ENCODE assay signal across 11 mouse cellular contexts in the genomic region with DNA sequence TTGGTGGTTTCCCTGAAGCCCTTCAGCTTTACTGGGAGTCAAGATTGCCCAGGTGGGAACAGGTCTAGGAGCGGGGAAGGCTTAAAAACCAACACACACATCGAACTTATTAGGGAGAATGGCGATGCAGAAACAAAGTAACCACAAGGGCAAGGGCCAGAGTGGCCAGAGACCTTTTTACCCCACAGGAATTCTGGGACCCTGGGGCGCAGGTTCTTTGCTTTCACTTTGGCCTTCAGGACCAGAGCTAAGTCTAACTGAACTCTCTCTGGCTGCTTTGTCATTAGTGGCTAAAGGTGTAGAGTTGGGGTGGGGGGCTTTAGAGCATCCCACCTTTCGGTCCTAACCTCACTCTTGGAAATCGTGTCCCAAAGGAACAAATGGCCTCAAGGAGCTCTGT. TPM values are rescaled to one million over a fixed set of nuclear protein-coding genes. Genes with fewer than 3 reads are reported as not detected.
DNase-seq lines count a peak whose midpoint lies in the region; ATAC-seq and TF ChIP-seq lines count a peak whose summit lies in the region.
"Had no signal": no experiment of that assay in that cellular context is flagged by ENCODE, and none has a peak within 500 bp of the region (broad histone marks: within the 10 kb centered on the region; RNA-seq: fewer than 3 reads in every experiment).

No protein-coding gene starts in this region.

- H3K9me3 ChIP-seq in lung, embryonic 15.5 days: no peaks in the 10 kb centered on the region
- no peaks in the 10 kb centered on the region for H3K9me3 ChIP-seq in forebrain, embryonic 12.5 days
- H3K9me3 ChIP-seq in intestine, embryonic 16.5 days (ENCODE audit: control insufficient read depth, low read length): no peaks in the 10 kb centered on the region

- H3K27me3 ChIP-seq in lung, embryonic 15.5 days: peaks cover 98% of the 10 kb centered on the region
- peaks cover 88% of the 10 kb centered on the region for H3K27me3 ChIP-seq in forebrain, embryonic 12.5 days
- H3K27me3 ChIP-seq in intestine, embryonic 16.5 days (replicated peaks; ENCODE audit: control insufficient read depth, insufficient read depth, low read length): peaks cover 89% of the 10 kb centered on the region

- TF ChIP-seq POLR2A in olfactory bulb, adult 2 months (IDR thresholded peaks at IDR 0.05; ENCODE audit: insufficient read depth, low read depth, low read length): no peak
- TF ChIP-seq POLR2A in lung, adult 2 months (IDR thresholded peaks at IDR 0.05; ENCODE audit: borderline replicate concordance, extremely low read depth, low read depth, low read length): no peak

- no peak for DNase-seq in lung, postnatal 36 days
- no peak for DNase-seq in B cell, adult 2 months
- no peak for DNase-seq in lung, adult 2 months
- DNase-seq: gastrocnemius, postnatal 10 days; thymus, postnatal 36 days had no signal

- H3K36me3 ChIP-seq in lung, embryonic 15.5 days: no peaks in the 10 kb centered on the region
- peaks cover 52% of the 10 kb centered on the region for H3K36me3 ChIP-seq in forebrain, embryonic 12.5 days (replicated peaks)
- H3K36me3 ChIP-seq in intestine, embryonic 16.5 days (ENCODE audit: control insufficient read depth, insufficient read depth, low read length): no peaks in the 10 kb centered on the region

- no peak for ATAC-seq in lung, embryonic 15.5 days (ENCODE audit: borderline replicate concordance, extremely low read depth, low FRiP score, low TSS enrichment)
- no peak for ATAC-seq in forebrain, embryonic 12.5 days (ENCODE audit: low FRiP score)
- no peak for ATAC-seq in intestine, embryonic 16.5 days
- no peak for ATAC-seq in megakaryocyte progenitor cell, adult 5-6 weeks (replicated peaks; ENCODE audit: poor library complexity)

- peak overlapping the region; percentile 48; the same call in 1 of the 2 replicates for H3K4me2 ChIP-seq in lung, embryonic 15.5 days
- peak overlapping the region; percentile 88 for H3K4me2 ChIP-seq in forebrain, embryonic 12.5 days
- H3K4me2 ChIP-seq in intestine, embryonic 16.5 days (ENCODE audit: low read depth, low read length): no peak overlapping the region

- no peak overlapping the region for H3K27ac ChIP-seq in lung, embryonic 15.5 days
- peak overlapping the region; percentile 99 for H3K27ac ChIP-seq in forebrain, embryonic 12.5 days
- H3K27ac ChIP-seq in intestine, embryonic 16.5 days (ENCODE audit: low read length): no peak overlapping the region
- H3K27ac ChIP-seq in olfactory bulb, adult 2 months (ENCODE audit: insufficient read depth, low read depth, low read length): peak overlapping the region; percentile 94

- peak overlapping the region; percentile 32; the same call in 1 of the 2 replicates for H3K4me3 ChIP-seq in lung, embryonic 15.5 days
- H3K4me3 ChIP-seq in forebrain, embryonic 12.5 days (replicated peaks): peak overlapping the region; percentile 83
- H3K4me3 ChIP-seq in intestine, embryonic 16.5 days (ENCODE audit: low read length): peak overlapping the region; percentile 33
- H3K4me3 ChIP-seq in olfactory bulb, adult 2 months (ENCODE audit: insufficient read depth, low read depth, low read length): peak overlapping the region; percentile 75
- no peak overlapping the region for H3K4me3 ChIP-seq in lung, adult 2 months (replicated peaks; ENCODE audit: extremely low read depth, low read depth, low read length)
- H3K4me3 ChIP-seq: myocyte had no signal

- peaks cover 12% of the 10 kb centered on the region for H3K4me1 ChIP-seq in lung, embryonic 15.5 days
- H3K4me1 ChIP-seq in forebrain, embryonic 12.5 days: peaks cover 85% of the 10 kb centered on the region
- peaks cover 15% of the 10 kb centered on the region for H3K4me1 ChIP-seq in intestine, embryonic 16.5 days (ENCODE audit: control insufficient read depth, insufficient read depth, low read length)
- H3K4me1 ChIP-seq in olfactory bulb, adult 2 months (ENCODE audit: control insufficient read depth, insufficient read depth, low read length): peaks cover 31% of the 10 kb centered on the region
- peaks cover 8% of the 10 kb centered on the region for H3K4me1 ChIP-seq in lung, adult 2 months (ENCODE audit: control insufficient read depth, insufficient read depth, low read length)

- no peak for TF ChIP-seq CTCF in olfactory bulb, adult 2 months (IDR thresholded peaks at IDR 0.05; ENCODE audit: insufficient read depth, low read depth, low read length)
- no peak for TF ChIP-seq CTCF in lung, adult 2 months (IDR thresholded peaks at IDR 0.05; ENCODE audit: insufficient read depth, low read length)

- H3K9ac ChIP-seq in lung, embryonic 15.5 days: no peak overlapping the region
- H3K9ac ChIP-seq in forebrain, embryonic 12.5 days: peak overlapping the region; percentile 99
- H3K9ac ChIP-seq in intestine, embryonic 16.5 days (ENCODE audit: low read depth, low read length): no peak overlapping the region

- WGBS in lung, embryonic 15.5 days: 5% methylated on average over 6 of the region's 6 CpGs
- WGBS in forebrain, embryonic 12.5 days: 8% methylated on average over 6 of the region's 6 CpGs
- WGBS in intestine, embryonic 16.5 days: 4% methylated on average over 6 of the region's 6 CpGs
- 15% methylated on average over 6 of the region's 6 CpGs for WGBS in olfactory bulb, adult 2 months
- 10% methylated on average over 6 of the region's 6 CpGs for WGBS in lung, adult 2 months

RNA-seq across cellular contexts. Expression of a gene that starts 38.4 kb away (rescaled TPM):
- 0.34 and 0.42 TPM in 2 replicates for polyA plus RNA-seq in lung, embryonic 15.5 days (2015; fragmentation: Nextera tagmentation; extraction: Ambion mirVana)
- 0.28 TPM in 1 of 2 replicates, not detected in the other for polyA plus RNA-seq in forebrain, embryonic 12.5 days (2016; fragmentation: Nextera tagmentation; extraction: Ambion mirVana)
- 0.69 and 1.3 TPM in 2 replicates for polyA plus RNA-seq in intestine, embryonic 16.5 days (2015; fragmentation: Nextera tagmentation; extraction: Ambion mirVana)
- not detected in 2 replicates for polyA plus RNA-seq in olfactory bulb, adult 2 months (2012; ENCODE audit: insufficient read depth, insufficient read length, low replicate concordance, missing spikeins)
- not detected in 2 replicates for total RNA-seq in megakaryocyte progenitor cell, adult 5-6 weeks (2015)
- total RNA-seq in megakaryocyte progenitor cell, adult 5-6 weeks (2017): 0.14 TPM in 1 of 2 replicates, not detected in the other
- polyA plus RNA-seq in lung, adult 2 months (2012; rRNA removed): 8.2 and 14.5 TPM in 2 replicates
- total RNA-seq: gastrocnemius, postnatal 10 days had no signal
- polyA plus RNA-seq: myocyte had no signal

Comparison
In these comparisons a context has a peak if more than half of its experiments do, and no peak if none do; other contexts are left out.
1. H3K27ac ChIP-seq: peak in forebrain, embryonic 12.5 days (single experiment) and olfactory bulb, adult 2 months (single experiment); none in lung, embryonic 15.5 days (single experiment) and intestine, embryonic 16.5 days (single experiment).